Comparison of ENCODE assay signal across 32 mouse cellular contexts in the genomic region with DNA sequence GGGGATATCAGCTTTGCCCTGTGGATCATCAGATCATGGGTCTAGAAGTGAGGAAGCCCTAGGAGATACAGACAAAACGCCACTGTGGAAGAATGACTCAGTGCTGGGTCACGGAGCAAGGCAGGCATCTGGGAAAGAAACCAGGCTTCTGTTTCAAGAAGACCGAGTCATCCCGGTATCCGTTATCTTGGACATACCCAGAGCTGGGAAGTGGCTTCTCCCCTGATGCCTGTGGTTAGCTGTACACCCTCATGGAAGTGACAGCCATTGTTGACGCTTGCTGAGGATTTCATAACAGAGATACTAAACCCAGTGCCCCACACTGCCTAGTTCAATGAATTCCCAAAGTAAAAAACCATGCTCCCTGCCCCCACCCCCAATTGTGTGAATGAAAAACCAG.
DNase-seq lines count a peak whose midpoint lies in the region; ATAC-seq and TF ChIP-seq lines count a peak whose summit lies in the region.
"Had no signal": no experiment of that assay in that cellular context is flagged by ENCODE, and none has a peak within 500 bp of the region (broad histone marks: within the 10 kb centered on the region; RNA-seq: fewer than 3 reads in every experiment).

No protein-coding gene starts in this region.

- H3ac ChIP-seq in myocyte (ENCODE audit: control insufficient read depth, insufficient read length) = no peak overlapping the region

- no peak overlapping the region for H3K27ac ChIP-seq in midbrain, embryonic 15.5 days
- H3K27ac ChIP-seq in midbrain, embryonic 16.5 days (ENCODE audit: low read length) = no peak overlapping the region
- H3K27ac ChIP-seq: embryonic facial prominence, embryonic 10.5 days; embryonic facial prominence, embryonic 13.5 days; forebrain, embryonic 12.5 days; forebrain, embryonic 15.5 days; heart, embryonic 15.5 days; hindbrain, embryonic 10.5 days; hindbrain, embryonic 14.5 days; hindbrain, postnatal 0 days had no signal

- H3K79me2 ChIP-seq in myocyte (ENCODE audit: control insufficient read depth, insufficient read depth) = no peaks in the 10 kb centered on the region

- peak; percentile 88 for DNase-seq in 3T3-L1 (ENCODE audit: low read depth, low spot score)
- DNase-seq in NIH3T3 (ENCODE audit: low read depth) = peak; percentile 52
- DNase-seq in left cerebral cortex, postnatal 10 days (ENCODE audit: extremely low spot score in 1 of 2, low spot score in 2 of 2) = no peak
- DNase-seq in heart, adult 8-10 months (ENCODE audit: low spot score) = no peak
- DNase-seq: adrenal gland, adult 8-10 months; adrenal gland, postnatal 25 days; cerebellum, adult 11-12 months; cerebellum, adult 8-10 months; cerebellum, postnatal 10 days; cerebellum, postnatal 36 days; embryo, embryonic 11 days; gastrocnemius, postnatal 10 days; heart, adult 11 months; heart, postnatal 10 days; heart, postnatal 36 days had no signal

- intact Hi-C loops in left cerebral cortex, postnatal 10 days (cut with DNase I) = no loop called here

- ATAC-seq in midbrain, embryonic 15.5 days (replicated peaks) = 0 out of 2 replicates have a peak, but pooled peaks have one; percentile 19
- no peak for ATAC-seq in midbrain, embryonic 16.5 days
- ATAC-seq: forebrain, embryonic 15.5 days; hindbrain, postnatal 0 days; inflammation-experienced regulatory T-cells, adult 6 months; intestine, embryonic 16.5 days had no signal

- H3K4me3 ChIP-seq in midbrain, embryonic 15.5 days = no peak overlapping the region
- no peak overlapping the region for H3K4me3 ChIP-seq in midbrain, embryonic 16.5 days (ENCODE audit: low read depth, low read length)
- no peak overlapping the region for H3K4me3 ChIP-seq in myocyte
- H3K4me3 ChIP-seq: embryonic facial prominence, embryonic 10.5 days; embryonic facial prominence, embryonic 13.5 days; erythroblast, embryonic 14.5 days; forebrain, embryonic 12.5 days; forebrain, embryonic 15.5 days; heart, embryonic 12.5 days; heart, embryonic 15.5 days; hindbrain, embryonic 10.5 days had no signal

- no peaks in the 10 kb centered on the region for H3K9me3 ChIP-seq in midbrain, embryonic 15.5 days
- H3K9me3 ChIP-seq in midbrain, embryonic 16.5 days (replicated peaks; ENCODE audit: control insufficient read depth, low read length, poor library complexity, severe bottlenecking) = no peaks in the 10 kb centered on the region
- H3K9me3 ChIP-seq: embryonic facial prominence, embryonic 10.5 days; forebrain, embryonic 12.5 days; forebrain, embryonic 15.5 days; heart, embryonic 15.5 days; hindbrain, embryonic 10.5 days had no signal

- H3K36me3 ChIP-seq in midbrain, embryonic 15.5 days (replicated peaks) = no peaks in the 10 kb centered on the region
- no peaks in the 10 kb centered on the region for H3K36me3 ChIP-seq in midbrain, embryonic 16.5 days (ENCODE audit: control insufficient read depth, insufficient read depth, low read length)
- no peaks in the 10 kb centered on the region for H3K36me3 ChIP-seq in myocyte (ENCODE audit: control insufficient read depth, insufficient read depth)
- H3K36me3 ChIP-seq: embryonic facial prominence, embryonic 10.5 days; embryonic facial prominence, embryonic 13.5 days; forebrain, embryonic 12.5 days; forebrain, embryonic 15.5 days; G1E; heart, embryonic 12.5 days; heart, embryonic 15.5 days; hindbrain, embryonic 10.5 days had no signal

- H3K9ac ChIP-seq in midbrain, embryonic 15.5 days = no peak overlapping the region
- H3K9ac ChIP-seq in midbrain, embryonic 16.5 days (ENCODE audit: low read depth, low read length) = no peak overlapping the region
- H3K9ac ChIP-seq: embryonic facial prominence, embryonic 13.5 days; forebrain, embryonic 12.5 days; forebrain, embryonic 15.5 days; heart, embryonic 12.5 days; heart, embryonic 15.5 days; hindbrain, embryonic 14.5 days had no signal

- WGBS in midbrain, embryonic 15.5 days = 91% methylated on average over 6 of the region's 6 CpGs
- WGBS in midbrain, embryonic 16.5 days = 98% methylated on average over 6 of the region's 6 CpGs

- H3K27me3 ChIP-seq in midbrain, embryonic 15.5 days (replicated peaks) = no peaks in the 10 kb centered on the region
- H3K27me3 ChIP-seq in midbrain, embryonic 16.5 days (ENCODE audit: control insufficient read depth, insufficient read depth, low read depth, low read length) = no peaks in the 10 kb centered on the region
- no peaks in the 10 kb centered on the region for H3K27me3 ChIP-seq in myocyte (ENCODE audit: control insufficient read depth, insufficient read depth, insufficient read length)
- H3K27me3 ChIP-seq: CH12.LX; embryonic facial prominence, embryonic 13.5 days; forebrain, embryonic 12.5 days; forebrain, embryonic 15.5 days; heart, embryonic 12.5 days; heart, embryonic 15.5 days had no signal

- H3K4me2 ChIP-seq in midbrain, embryonic 15.5 days = no peak overlapping the region
- no peak overlapping the region for H3K4me2 ChIP-seq in midbrain, embryonic 16.5 days (ENCODE audit: low read length)
- H3K4me2 ChIP-seq in myocyte (ENCODE audit: low read depth) = peak overlapping the region; percentile 64
- H3K4me2 ChIP-seq: embryonic facial prominence, embryonic 13.5 days; forebrain, embryonic 12.5 days; forebrain, embryonic 15.5 days; heart, embryonic 12.5 days; heart, embryonic 15.5 days; hindbrain, embryonic 14.5 days had no signal

- H3K4me1 ChIP-seq in midbrain, embryonic 15.5 days = 0 out of 2 replicates have a peak, but pooled peaks cover 2% of the 10 kb centered on the region
- no peaks in the 10 kb centered on the region; the same call in 1 of the 2 replicates for H3K4me1 ChIP-seq in midbrain, embryonic 16.5 days (ENCODE audit: control insufficient read depth, insufficient read depth, low read length)
- H3K4me1 ChIP-seq: embryonic facial prominence, embryonic 10.5 days; forebrain, embryonic 12.5 days; forebrain, embryonic 15.5 days; hindbrain, embryonic 10.5 days had no signal

- TF ChIP-seq POLR2A in myocyte (IDR thresholded peaks at IDR 0.05; ENCODE audit: insufficient read length, low read depth) = no peak

TF ChIP-seq in myocyte, 11 proteins besides CTCF, POLR2A, EP300 and RAD21:
- TF ChIP-seq CEBPB (IDR thresholded peaks at IDR 0.05; ENCODE audit: insufficient read depth, poor library complexity, severe bottlenecking) = peak; percentile 68; the same call in 1 of the 2 replicates
- no peak for TF ChIP-seq MYOD1 (IDR thresholded peaks at IDR 0.05; ENCODE audit: control insufficient read depth in 1 of 3, insufficient read length in 2 of 3, low read depth in 2 of 3)
- no peak for TF ChIP-seq E2F4 (IDR thresholded peaks at IDR 0.05; ENCODE audit: insufficient read depth)

Comparison
In these comparisons a context has a peak if more than half of its experiments do, and no peak if none do; other contexts are left out.
1. DNase-seq: peak in 3T3-L1 (single experiment) and NIH3T3 (single experiment); none in left cerebral cortex, postnatal 10 days (0 of 2) and heart, adult 8-10 months (single experiment).